Mouse (Mus musculus): ENCODE measurements around the gene Rab30.

The Rab30 gene

GRCm38 (mm10) chr7:92741152-92741860, at the start of gene Rab30:
Rab30 (plus strand) TSS chr7:92741603.
- in situ Hi-C loops (cut with MboI, MseI) = loop anchor here (5.0 to 25.0 kb wide), 2 partner anchors 104 to 131 kb away; partner anchors contain the start of genes Ankrd42, Ddias and Prcp

- in situ Hi-C loops (cut with MboI, MseI) = loop anchor here (10.0 kb wide), 1 partner anchor 372 kb away; no protein-coding TSS in a partner anchor
These were observed 45.0 kb upstream of the Rab30 start for GRCm38 (mm10) chr7:92696395-92696794.

DNA sequence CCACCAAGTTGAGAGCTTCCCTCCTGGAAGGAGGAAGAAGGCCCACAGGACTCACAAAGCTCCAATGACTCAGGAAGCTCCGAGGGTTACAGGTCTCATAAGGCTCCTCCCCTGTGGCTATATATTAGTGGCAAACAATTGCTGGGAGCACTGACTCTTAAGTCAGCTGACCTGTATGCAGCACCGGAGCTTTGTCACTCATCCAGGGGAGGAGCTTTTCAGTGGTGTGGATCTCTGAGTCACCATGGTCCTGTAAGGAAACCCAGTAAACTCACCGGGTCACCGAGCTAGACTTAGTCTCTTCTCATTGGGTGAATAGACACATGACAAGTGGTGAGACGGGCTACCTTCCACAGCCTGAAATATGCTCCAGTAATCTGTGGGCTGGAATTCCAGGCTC, 42.6 kb upstream of the Rab30 start:
- in situ Hi-C loops (cut with MboI, MseI) = loop anchor here (10.0 kb wide), 1 partner anchor 374 kb away; no protein-coding TSS in a partner anchor

DNA sequence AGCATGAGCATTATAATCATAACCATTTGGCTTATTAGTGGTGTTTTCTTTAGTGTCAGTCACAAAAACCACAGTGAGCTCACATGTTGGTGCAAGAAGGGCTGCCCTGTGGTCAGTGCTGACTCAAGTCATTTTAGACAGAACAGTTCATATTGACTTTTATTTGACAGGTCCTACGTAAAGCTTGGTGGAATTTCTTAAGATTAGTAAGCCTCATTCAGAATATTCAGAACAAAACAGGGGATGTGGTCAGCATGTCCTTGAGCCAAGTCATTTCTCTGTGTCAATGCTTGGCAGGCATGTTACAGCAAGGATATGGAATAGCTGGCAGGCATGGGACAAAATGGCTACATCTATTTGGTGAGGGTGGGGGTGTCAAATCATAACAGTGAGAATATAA, 37.7 kb upstream of the Rab30 start:
- in situ Hi-C loops (cut with MboI, MseI) = no loop called here

DNA sequence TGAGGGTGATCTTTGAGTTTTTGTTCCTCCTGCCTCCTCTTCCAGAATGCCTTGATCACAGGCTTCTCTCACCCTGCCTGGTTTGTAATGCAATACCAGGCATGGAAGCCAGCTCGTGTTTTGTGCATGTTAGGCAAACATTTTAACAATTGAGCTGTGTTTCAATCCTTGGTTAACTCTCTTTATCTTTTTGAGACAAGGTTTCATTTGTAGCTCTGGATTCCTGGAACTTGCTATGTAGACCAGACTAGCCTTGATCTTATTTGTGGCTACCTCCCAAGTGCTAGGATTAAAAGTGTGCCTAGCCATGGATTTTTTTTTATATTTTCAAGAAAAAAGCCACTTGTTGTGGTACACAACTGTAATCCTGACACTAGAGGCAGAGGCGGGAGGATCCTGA, 35.9 kb upstream of the Rab30 start:
- in situ Hi-C loops (cut with MboI, MseI) = no loop called here

GRCm38 (mm10) chr7:92706711-92707110, 34.7 kb upstream of the Rab30 start:
- in situ Hi-C loops (cut with MboI, MseI) = no loop called here

DNA sequence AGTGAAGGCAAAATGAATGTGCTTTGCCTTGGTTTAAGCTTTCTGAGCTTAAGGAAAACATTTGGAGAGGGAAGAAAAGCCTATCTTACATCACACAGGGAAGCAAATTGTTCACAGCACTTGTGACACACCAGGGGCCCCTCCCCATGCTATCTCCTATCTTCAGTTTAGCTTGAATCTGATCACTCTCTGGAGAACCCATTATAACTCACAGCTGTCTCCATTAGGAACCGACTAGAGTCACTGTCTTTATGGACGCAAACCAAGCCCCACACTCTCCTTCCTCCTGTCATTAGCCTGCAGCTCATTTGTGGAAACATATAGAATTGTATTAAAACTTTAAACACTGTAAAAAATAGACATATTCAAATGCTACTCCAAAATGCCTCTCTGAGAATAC, 31.8 kb upstream of the Rab30 start:
- in situ Hi-C loops (cut with MboI, MseI) = no loop called here

- in situ Hi-C loops (cut with MboI, MseI) = no loop called here
These were observed 29.8 kb upstream of the Rab30 start for GRCm38 (mm10) chr7:92711593-92711992.

DNA sequence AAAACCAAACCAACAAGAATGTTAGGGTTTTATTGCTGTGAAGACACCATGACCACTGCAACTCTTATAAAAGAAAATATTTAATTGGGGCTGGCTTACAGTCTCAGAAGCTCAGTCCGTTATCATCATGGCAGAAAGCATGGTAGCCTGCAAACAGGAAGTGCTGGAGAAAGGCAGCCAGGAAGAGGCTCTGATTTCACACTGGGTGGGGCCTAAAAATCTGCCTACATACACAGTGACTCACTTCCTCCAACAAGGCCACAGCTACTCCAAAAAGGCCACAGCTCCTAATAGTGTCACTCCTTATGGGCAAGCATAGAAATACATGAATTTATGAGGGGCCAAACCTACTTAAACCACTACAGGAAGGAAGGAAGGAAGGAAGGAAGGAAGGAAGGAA, 26.3 kb upstream of the Rab30 start:
- in situ Hi-C loops (cut with MboI, MseI) = no loop called here

DNA sequence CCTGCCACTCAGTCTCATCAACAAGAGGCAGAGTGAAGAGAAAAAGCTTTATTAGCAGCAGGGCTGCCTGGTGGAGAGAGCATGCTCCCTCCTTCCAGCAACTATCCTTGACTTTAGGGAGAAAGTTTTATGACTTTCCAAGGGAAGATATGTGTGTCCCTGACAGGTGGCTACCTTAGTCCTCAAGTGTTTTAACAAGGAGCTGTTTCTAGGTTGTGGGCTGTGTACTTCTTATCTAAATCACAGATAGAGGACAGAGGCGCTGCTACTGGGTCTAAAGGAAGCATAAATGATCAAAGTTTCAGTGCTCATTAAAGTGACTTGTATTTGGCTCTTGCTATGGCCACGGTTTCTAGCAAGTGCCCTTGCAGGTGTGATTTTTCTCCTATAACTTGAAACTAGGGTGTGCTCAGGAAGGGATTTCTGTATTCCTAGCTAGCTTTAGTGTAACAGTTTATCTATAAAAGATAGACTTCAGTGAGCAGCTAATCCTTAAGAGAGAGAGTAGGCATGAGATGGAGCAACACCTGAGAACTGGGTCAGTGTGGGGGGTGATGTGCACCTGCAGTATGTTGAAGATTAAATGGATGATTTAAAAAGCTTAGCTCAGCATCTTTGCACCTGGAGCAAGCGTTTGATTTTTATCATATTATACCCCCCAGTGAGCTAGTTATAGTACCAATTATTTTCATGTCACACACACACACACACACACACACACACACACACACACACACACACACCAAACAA, 21.1 kb upstream of the Rab30 start:
- in situ Hi-C loops (cut with MboI, MseI) = no loop called here

- in situ Hi-C loops (cut with MboI, MseI) = no loop called here
These were observed 17.7 kb upstream of the Rab30 start for GRCm38 (mm10) chr7:92723750-92724149.

GRCm38 (mm10) chr7:92724261-92724660, 17.1 kb upstream of the Rab30 start:
- in situ Hi-C loops (cut with MboI, MseI) = no loop called here

- in situ Hi-C loops (cut with MboI, MseI) = loop anchor here (25.0 kb wide), 1 partner anchor 92 kb away; the partner anchor contains the start of gene Ankrd42
These were observed 11.8 kb upstream of the Rab30 start for GRCm38 (mm10) chr7:92729583-92729982.

- in situ Hi-C loops (cut with MboI, MseI) = loop anchor here (5.0 to 25.0 kb wide), 3 partner anchors 53 to 176 kb away; partner anchors contain the start of gene Ankrd42
These were observed 10.9 kb upstream of the Rab30 start for GRCm38 (mm10) chr7:92730465-92730864.

DNA sequence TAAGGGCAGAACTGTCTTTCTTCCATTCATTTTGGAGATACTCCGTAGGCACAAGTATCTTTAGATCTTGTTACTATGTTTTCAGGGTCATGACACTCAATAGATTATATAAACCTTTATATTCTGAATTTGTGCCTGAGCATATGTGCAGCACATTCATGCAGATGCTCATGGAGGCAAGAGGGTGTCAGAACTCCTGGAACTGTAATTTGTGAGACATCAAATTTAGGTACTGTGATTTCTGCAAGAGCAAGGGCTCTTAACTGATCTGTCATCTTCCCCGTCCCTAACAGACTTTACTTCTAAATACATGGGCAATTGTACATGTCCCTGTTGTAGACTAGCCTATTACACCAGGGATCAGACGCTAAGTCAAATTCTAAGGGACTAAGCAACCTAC, 10.4 kb upstream of the Rab30 start:
- in situ Hi-C loops (cut with MboI, MseI) = loop anchor here (5.0 to 25.0 kb wide), 3 partner anchors 54 to 176 kb away; partner anchors contain the start of gene Ankrd42

GRCm38 (mm10) chr7:92732136-92732535, 9.3 kb upstream of the Rab30 start:
- in situ Hi-C loops (cut with MboI, MseI) = loop anchor here (5.0 to 25.0 kb wide), 3 partner anchors 55 to 177 kb away; partner anchors contain the start of gene Ankrd42

- in situ Hi-C loops (cut with MboI, MseI) = loop anchor here (10.0 to 25.0 kb wide), 2 partner anchors 100 to 183 kb away; partner anchors contain the start of gene Ankrd42
These were observed 3.8 kb upstream of the Rab30 start for GRCm38 (mm10) chr7:92737560-92737959.

DNA sequence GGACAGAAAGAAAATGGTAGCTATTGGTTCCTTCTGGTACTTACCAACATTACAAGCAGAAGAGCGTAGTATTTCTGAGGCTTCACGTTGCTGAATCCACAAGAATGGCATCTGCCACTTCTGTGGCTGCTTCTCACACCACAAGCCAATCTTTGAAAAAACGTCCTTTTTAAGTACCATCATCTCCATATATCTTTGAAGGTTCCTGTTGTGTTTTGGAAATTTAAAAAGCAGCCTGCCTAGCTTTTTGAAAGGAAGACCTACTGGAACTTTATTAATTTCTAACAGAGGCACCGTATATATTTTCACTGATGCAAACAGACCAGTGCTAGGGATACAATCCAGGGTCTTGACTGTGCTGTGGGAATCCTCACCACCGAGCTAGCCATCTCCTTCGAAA, 1.4 kb upstream of the Rab30 start:
- in situ Hi-C loops (cut with MboI, MseI) = loop anchor here (5.0 to 25.0 kb wide), 3 partner anchors 103 to 185 kb away; partner anchors contain the start of genes Ankrd42, Ddias and Prcp

DNA sequence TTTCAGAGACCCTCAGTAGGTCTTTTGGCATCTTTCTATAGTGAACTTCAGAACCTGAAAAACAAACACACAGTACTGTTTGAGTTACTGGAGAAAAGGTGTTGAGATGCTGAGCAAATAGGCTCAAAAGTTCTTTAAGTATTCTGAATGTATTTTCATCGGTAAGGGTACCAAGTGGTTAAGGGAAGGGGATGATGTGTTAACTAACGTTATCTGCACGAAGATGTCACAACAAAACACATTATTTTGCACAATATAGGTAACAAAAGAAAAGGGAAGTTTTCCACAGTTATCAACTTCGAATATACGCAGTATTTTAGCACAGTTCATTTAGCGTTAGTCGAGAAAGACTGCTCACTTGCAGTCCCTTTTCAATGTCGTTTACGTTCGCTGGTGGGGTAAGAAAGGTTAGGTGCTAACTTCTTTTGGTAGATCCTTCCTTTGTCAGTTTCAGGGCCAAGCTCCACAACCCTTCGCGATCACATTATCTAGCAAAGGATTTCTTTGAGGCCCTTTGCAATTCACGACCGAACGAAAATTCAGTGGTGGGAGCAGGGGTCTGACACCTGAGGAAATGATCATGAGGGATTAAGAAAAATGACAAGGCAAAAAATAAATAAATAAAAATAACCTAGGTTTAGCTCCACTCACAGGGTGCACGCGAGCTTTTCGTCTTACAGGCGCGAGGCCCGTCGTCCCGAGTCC, 840 bp upstream of the Rab30 start:
- in situ Hi-C loops (cut with MboI, MseI) = loop anchor here (5.0 to 25.0 kb wide), 2 partner anchors 103 to 132 kb away; partner anchors contain the start of genes Ankrd42, Ddias and Prcp

DNA sequence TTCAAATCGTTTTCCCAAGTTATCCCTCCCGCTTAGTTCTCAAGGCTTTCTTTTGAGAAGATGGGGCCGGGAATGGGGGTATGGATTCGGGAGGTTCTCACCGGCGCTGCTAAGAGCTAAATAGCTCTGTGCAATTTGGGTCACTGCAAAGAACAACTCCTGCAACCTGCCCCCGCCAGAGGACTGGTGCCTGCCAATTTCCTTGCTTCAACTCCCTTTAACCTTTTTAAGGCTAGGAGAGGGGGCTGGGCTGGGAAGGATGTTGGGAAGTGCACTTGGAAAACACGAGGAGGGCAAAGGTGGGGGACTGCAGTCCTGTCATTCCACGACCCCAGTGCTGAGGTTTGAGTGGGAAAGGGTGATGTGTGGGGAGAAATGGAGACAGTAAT, 452 bp downstream of the Rab30 start:
- in situ Hi-C loops (cut with MboI, MseI) = loop anchor here (5.0 to 25.0 kb wide), 2 partner anchors 105 to 130 kb away; partner anchors contain the start of genes Ankrd42, Ddias and Prcp

DNA sequence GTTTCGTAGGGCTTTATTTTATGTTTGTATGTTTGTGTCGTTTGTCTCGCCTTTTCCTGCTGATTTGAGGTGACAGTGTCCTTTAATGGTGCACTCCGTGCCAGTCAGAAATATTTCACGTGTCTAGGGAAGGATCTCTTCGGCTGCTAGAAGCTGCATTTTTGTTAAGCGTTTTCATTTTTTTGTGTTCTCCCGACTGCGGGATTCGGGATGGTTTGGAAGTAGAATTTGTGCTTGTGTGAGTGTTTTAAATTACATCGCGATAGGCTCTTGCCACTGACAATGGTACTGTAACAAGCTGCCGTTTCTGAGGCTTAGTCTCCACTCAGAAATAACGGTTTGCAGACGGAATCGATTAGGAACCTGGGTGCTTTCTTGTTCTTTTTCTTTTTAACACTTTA, 938 bp downstream of the Rab30 start:
- in situ Hi-C loops (cut with MboI, MseI) = loop anchor here (5.0 to 25.0 kb wide), 2 partner anchors 105 to 130 kb away; partner anchors contain the start of genes Ankrd42, Ddias and Prcp
